In genomic region chr2:28303936-28304335, GRCm38 (mm10) we compare ENCODE assay signal across 19 mouse cellular contexts.
DNase-seq lines count a peak whose midpoint lies in the region; ATAC-seq lines count a peak whose summit lies in the region.
"Had no signal": no experiment of that assay in that cellular context is flagged by ENCODE, and none has a peak within 500 bp of the region (broad histone marks: within the 10 kb centered on the region; RNA-seq: fewer than 3 reads in every experiment).

No protein-coding gene starts in this region.

- intact Hi-C loops in left cerebral cortex, postnatal 36 days (cut with DNase I): loop anchor here (1.0 to 5.0 kb wide), 5 partner anchors 66 to 377 kb away; no protein-coding TSS in a partner anchor

- DNase-seq in frontal cortex, adult 2 months (ENCODE audit: extremely low spot score in 1 of 2, low spot score in 1 of 2): peak; percentile 80 to 83
- DNase-seq in frontal cortex, postnatal 25 days (ENCODE audit: low spot score in 2 of 2): no peak
- peak; percentile 82 for DNase-seq in right cerebral cortex, adult 18-20 months
- no peak for DNase-seq in right cerebral cortex, postnatal 4 days
- DNase-seq in left cerebral cortex, postnatal 36 days (ENCODE audit: low spot score in 2 of 2): peak; percentile 69 to 77
- no peak for DNase-seq in thymus, postnatal 25 days
- DNase-seq: cerebellum, adult 8-10 months had no signal

- no peaks in the 10 kb centered on the region for H3K36me3 ChIP-seq in kidney, embryonic 16.5 days (ENCODE audit: insufficient read depth, low read length)
- H3K36me3 ChIP-seq: embryonic facial prominence, embryonic 10.5 days; forebrain, embryonic 15.5 days; heart, embryonic 15.5 days; limb, embryonic 15.5 days; neural tube, embryonic 12.5 days had no signal

- no peak overlapping the region for H3K4me2 ChIP-seq in kidney, embryonic 16.5 days (replicated peaks; ENCODE audit: low read depth, low read length)
- H3K4me2 ChIP-seq: forebrain, embryonic 15.5 days; heart, embryonic 15.5 days; hindbrain, embryonic 14.5 days; limb, embryonic 15.5 days; lung, embryonic 14.5 days; neural tube, embryonic 12.5 days had no signal

- no peak overlapping the region for H3K9ac ChIP-seq in kidney, embryonic 16.5 days (replicated peaks; ENCODE audit: low read length)
- H3K9ac ChIP-seq: forebrain, embryonic 15.5 days; heart, embryonic 15.5 days; hindbrain, embryonic 14.5 days; limb, embryonic 15.5 days; liver, embryonic 14.5 days; lung, embryonic 14.5 days; neural tube, embryonic 12.5 days had no signal

- H3K27me3 ChIP-seq in kidney, embryonic 16.5 days (ENCODE audit: insufficient read depth, low read length): no peaks in the 10 kb centered on the region
- H3K27me3 ChIP-seq: forebrain, embryonic 15.5 days; heart, embryonic 15.5 days; limb, embryonic 15.5 days; neural tube, embryonic 12.5 days had no signal

- no peak overlapping the region for H3K27ac ChIP-seq in kidney, embryonic 16.5 days (ENCODE audit: low read length)
- H3K27ac ChIP-seq: embryonic facial prominence, embryonic 10.5 days; forebrain, embryonic 15.5 days; heart, embryonic 15.5 days; hindbrain, embryonic 14.5 days; kidney, postnatal 0 days; limb, embryonic 15.5 days; liver, embryonic 14.5 days; neural tube, embryonic 12.5 days had no signal

- WGBS in kidney, embryonic 16.5 days: 97% methylated on average over 4 of the region's 5 CpGs

- no peaks in the 10 kb centered on the region for H3K4me1 ChIP-seq in kidney, embryonic 16.5 days (ENCODE audit: insufficient read depth, low read length)
- H3K4me1 ChIP-seq: forebrain, embryonic 15.5 days; megakaryocyte, embryonic 14.5 days had no signal

- no peak overlapping the region for H3K4me3 ChIP-seq in kidney, embryonic 16.5 days (ENCODE audit: low read length)
- H3K4me3 ChIP-seq: embryonic facial prominence, embryonic 10.5 days; forebrain, embryonic 15.5 days; heart, embryonic 15.5 days; limb, embryonic 15.5 days; megakaryocyte, embryonic 14.5 days; neural tube, embryonic 12.5 days had no signal

- no peak for ATAC-seq in kidney, embryonic 16.5 days (ENCODE audit: low FRiP score, low TSS enrichment)
- ATAC-seq: forebrain, embryonic 15.5 days; inflammation-experienced regulatory T-cells, adult 6 months had no signal

- no peaks in the 10 kb centered on the region for H3K9me3 ChIP-seq in kidney, embryonic 16.5 days (ENCODE audit: low read length)
- H3K9me3 ChIP-seq: embryonic facial prominence, embryonic 10.5 days; forebrain, embryonic 15.5 days; heart, embryonic 15.5 days; limb, embryonic 15.5 days; neural tube, embryonic 12.5 days had no signal

Comparison
In these comparisons a context has a peak if more than half of its experiments do, and no peak if none do; other contexts are left out.
1. DNase-seq: peak in frontal cortex, adult 2 months (2 of 2), right cerebral cortex, adult 18-20 months (single experiment) and left cerebral cortex, postnatal 36 days (2 of 2); none in frontal cortex, postnatal 25 days (0 of 2), right cerebral cortex, postnatal 4 days (single experiment) and thymus, postnatal 25 days (single experiment).